Mouse (Mus musculus): ENCODE measurements around the gene Trim47.
A peak's percentile ranks its signal among the peaks of the same experiment; 100 is the strongest.

Trim47 gene

GRCm38 (mm10) chr11:116127156-116127980 is at the start of gene Trim47:
Gene Trim47, minus strand, starts transcription at chr11:116127210.
- no peak for DNase-seq (ENCODE audit: low spot score)

DNA sequence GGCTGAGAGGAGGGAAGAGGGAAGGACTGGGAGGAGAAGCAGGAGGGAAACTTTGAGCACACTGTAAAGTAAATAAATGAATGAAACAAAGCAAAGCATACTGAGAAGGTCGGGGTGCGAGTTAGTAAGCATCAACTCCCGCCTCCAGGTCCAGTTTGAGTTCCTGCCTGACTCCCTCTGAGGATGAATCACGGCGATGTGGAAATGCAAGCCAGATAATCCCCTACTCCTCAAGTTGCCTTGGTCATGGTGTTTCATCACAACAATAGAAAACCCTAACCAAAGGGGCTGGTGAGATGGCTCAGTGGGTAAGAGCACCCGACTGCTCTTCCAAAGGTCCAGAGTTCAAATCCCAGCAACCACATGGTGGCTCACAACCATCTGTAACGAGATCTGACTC is 49.0 kb upstream of the Trim47 start:
- no peak for DNase-seq (ENCODE audit: low spot score)

GRCm38 (mm10) chr11:116174775-116175448 is 47.9 kb upstream of the Trim47 start:
- DNase-seq (ENCODE audit: low spot score): no peak

DNA sequence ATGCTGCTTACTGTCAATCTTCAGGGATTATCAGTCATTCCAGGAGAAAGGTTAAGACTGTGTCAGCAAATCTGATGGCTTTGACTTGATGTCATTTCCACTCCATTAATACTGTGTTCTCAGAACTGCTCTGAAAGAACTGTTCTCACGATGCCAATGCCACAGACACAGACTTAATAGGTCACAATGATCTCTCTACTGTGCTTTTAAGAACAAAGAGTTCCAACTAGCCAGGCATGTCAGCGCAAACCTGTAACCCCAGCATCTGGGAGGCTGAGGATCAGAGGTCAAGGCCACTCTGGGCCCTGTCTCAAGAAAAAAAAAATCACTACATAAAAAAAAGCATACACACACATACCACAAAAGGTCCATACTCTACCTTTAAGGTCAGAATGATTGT is 44.9 kb upstream of the Trim47 start:
- no peak for DNase-seq (ENCODE audit: low spot score)

GRCm38 (mm10) chr11:116170003-116170800 is 43.2 kb upstream of the Trim47 start:
- no peak for DNase-seq (ENCODE audit: low spot score)

DNA sequence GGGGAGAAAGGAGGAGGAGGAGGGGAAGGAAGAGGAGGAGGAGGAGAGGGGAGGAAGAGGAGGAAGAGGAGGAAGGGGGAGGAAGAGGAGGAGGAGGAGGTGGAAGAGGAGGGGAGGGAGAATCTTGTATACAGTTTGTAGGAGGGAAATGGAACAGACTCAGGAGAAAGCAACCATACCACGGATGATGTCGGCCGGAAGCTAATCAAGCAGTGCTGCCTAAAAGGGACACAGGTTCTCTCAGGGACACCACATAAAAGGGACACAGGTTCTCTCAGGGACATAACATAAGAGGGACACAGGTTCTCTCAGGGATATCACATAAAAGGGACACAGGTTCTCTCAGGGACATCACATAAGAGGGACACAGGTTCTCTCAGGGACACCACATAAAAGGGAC is 42.2 kb upstream of the Trim47 start:
- no peak for DNase-seq (ENCODE audit: low spot score)

- DNase-seq (ENCODE audit: low spot score): peak; percentile 91
These were observed 41.0 kb upstream of the Trim47 start, which contains the start of gene Fbf1 for GRCm38 (mm10) chr11:116167884-116168439. Gene Fbf1, minus strand, starts transcription at chr11:116168166.

- DNase-seq (ENCODE audit: low spot score): no peak
These were observed 40.2 kb upstream of the Trim47 start for GRCm38 (mm10) chr11:116167232-116167631.

- DNase-seq (ENCODE audit: low spot score): no peak
These were observed 36.0 kb upstream of the Trim47 start for GRCm38 (mm10) chr11:116163002-116163401.

DNA sequence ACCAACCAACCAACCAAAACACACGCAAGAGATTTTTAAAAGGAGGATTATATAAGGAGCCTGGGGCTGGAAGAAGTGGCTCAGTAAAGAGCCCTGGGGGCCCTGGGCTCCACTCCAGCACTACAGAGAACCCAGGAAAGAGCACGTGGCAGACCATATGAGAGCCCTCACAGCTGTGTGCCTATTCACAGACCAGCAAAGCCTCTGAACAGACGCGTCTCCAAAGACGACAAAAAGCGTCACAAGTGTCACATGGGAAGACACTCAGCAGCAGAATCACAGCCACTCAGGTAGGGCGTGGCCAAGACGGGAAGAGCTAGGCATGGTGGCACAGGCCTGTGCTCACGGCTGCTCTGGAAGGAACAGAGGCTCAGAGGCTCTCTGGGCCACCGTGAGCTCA is 35.1 kb upstream of the Trim47 start:
- DNase-seq (ENCODE audit: low spot score): no peak

- no peak for DNase-seq (ENCODE audit: low spot score)
These were observed 34.3 kb upstream of the Trim47 start for GRCm38 (mm10) chr11:116161312-116161711.

GRCm38 (mm10) chr11:116150960-116151359 is 23.9 kb upstream of the Trim47 start:
- no peak for DNase-seq (ENCODE audit: low spot score)

DNA sequence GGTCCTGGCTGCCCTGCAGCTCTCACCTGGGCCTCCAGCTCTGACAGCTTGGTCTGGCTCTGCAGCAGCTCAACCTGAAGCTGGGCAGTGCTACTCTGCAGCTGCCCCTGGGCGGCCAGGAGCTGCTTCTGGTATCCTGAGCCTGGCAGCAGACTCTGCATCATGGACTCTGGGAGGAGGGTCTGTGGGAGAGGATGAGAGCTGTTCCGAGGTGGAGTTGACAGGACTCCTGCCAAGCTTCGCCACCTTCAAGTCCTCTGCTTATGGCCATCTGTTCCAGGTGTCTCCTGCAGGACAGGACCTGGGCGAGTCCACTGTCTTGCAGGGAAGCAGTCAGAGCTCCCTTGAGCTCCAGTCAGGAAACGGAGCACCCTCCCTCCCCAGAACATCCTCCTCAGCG is 22.3 kb upstream of the Trim47 start:
- DNase-seq (ENCODE audit: low spot score): no peak

- no peak for DNase-seq (ENCODE audit: low spot score)
These were observed 21.8 kb upstream of the Trim47 start for GRCm38 (mm10) chr11:116148761-116149221.

GRCm38 (mm10) chr11:116146294-116146985 is 19.4 kb upstream of the Trim47 start:
- no peak for DNase-seq (ENCODE audit: low spot score)

- no peak for DNase-seq (ENCODE audit: low spot score)
These were observed 18.7 kb upstream of the Trim47 start for GRCm38 (mm10) chr11:116145481-116146293.

GRCm38 (mm10) chr11:116143468-116143867 is 16.5 kb upstream of the Trim47 start:
- DNase-seq (ENCODE audit: low spot score): no peak

DNA sequence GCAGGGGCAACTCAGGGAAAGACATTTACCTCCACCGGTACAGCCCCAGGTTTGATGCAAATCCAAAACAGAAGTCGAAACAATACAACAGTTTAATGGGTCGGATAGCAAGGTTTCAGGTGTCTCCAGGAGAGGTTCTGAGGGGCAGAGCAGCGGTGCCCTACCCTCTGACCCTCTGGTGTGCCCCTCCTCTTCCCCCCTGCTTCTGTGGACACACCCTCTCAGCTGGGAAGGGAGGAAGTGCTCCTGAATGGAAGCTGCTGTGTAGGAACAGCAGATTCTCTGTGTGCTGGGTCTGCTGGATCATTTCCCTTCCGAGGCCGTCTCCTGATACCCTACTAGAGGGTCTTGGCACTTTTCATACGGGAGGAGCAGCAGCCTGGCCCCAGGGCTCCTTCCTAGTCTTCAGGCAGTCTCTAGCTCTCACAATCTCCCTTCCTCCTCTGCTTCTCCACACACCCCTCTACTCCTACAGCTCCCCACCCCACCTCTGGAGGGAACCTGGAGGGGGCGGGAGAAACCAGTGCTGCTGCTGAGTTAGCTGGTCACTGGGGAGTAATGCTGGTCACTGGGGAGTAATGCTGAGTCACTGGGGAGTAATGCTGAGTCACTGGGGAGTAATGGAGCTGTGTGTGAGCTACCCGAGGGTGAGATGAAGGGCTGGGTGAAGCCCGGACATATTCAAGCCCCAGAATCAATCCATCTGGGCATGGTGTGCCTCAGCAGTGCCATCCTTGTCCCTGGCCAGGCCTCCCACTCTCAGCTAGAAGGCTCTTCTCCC is 15.4 kb upstream of the Trim47 start:
- DNase-seq (ENCODE audit: low spot score): no peak

GRCm38 (mm10) chr11:116138468-116139138 is 11.6 kb upstream of the Trim47 start, which contains the start of gene Mrpl38:
Gene Mrpl38, minus strand, starts transcription at chr11:116138868.
- peak; percentile 83 for DNase-seq (ENCODE audit: low spot score)

Measured in layer of hippocampus, adult 9-10 months (tissue).